Mouse (Mus musculus): Measurements from ENCODE around the gene Zbtb41. TPM values are rescaled to one million over a fixed set of nuclear protein-coding genes. Genes with fewer than 3 reads are reported as not detected.
A peak's percentile ranks its signal among the peaks of the same experiment; 100 is the strongest.
"Not testable (repeated sequence)": the region's sequence is repeated elsewhere in the genome, so short reads cannot be mapped to it uniquely, and the experiment has no call there.

Gene Zbtb41
- polyA plus RNA-seq, 1 experiment, result 2.0 TPM

DNA sequence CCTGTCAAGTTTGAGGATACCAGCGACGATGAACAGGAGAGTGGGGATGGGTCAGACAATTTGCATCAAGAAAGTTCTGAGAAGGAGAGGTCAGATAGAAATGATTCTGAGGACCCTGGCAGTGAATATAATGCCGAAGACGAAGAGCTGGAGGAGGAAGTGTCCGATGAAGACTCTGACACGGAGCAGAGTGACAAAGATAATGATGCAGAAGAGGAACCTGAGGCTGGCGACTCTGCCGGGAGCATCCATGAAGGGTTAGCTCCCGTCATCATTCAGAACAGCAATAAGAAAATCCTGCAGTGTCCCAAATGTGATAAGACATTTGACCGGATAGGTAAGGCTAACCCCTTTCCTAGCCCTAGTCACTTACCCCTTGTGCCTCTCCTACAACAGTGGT, 1.8 kb downstream of the Zbtb41 start:
- H3K79me2 ChIP-seq (ENCODE audit: control insufficient read depth, insufficient read depth), result peaks cover 47% of the 10 kb centered on the region
- TF ChIP-seq USF1 (IDR thresholded peaks at IDR 0.05; ENCODE audit: low read depth) (no peak), POLR2A (IDR thresholded peaks at IDR 0.05; ENCODE audit: insufficient read length, low read depth) (no peak), E2F4 (IDR thresholded peaks at IDR 0.05; ENCODE audit: insufficient read depth) (no peak), MYOD1 (IDR thresholded peaks at IDR 0.05; ENCODE audit: control insufficient read depth in 1 of 3, insufficient read length in 2 of 3, low read depth in 2 of 3) (no peak), CEBPB (IDR thresholded peaks at IDR 0.05; ENCODE audit: insufficient read depth, poor library complexity, severe bottlenecking) (no peak), TCF3 (IDR thresholded peaks at IDR 0.05; ENCODE audit: insufficient read length, low read depth) (no peak), POLR2AphosphoS2 (IDR thresholded peaks at IDR 0.05; ENCODE audit: insufficient read length, low read depth) (no peak), REST (IDR thresholded peaks at IDR 0.05; ENCODE audit: insufficient read depth, insufficient read length) (no peak), MAX (IDR thresholded peaks at IDR 0.05; ENCODE audit: low read depth) (no peak), TCF12 (IDR thresholded peaks at IDR 0.05; ENCODE audit: insufficient read depth, poor library complexity, severe bottlenecking) (no peak), SRF (IDR thresholded peaks at IDR 0.05; ENCODE audit: control insufficient read depth, insufficient read length, low read depth) (no peak), MYOG (IDR thresholded peaks at IDR 0.05; ENCODE audit: control insufficient read depth in 1 of 3, insufficient read depth in 1 of 3, insufficient read length in 2 of 3, low read depth in 2 of 3) (no peak)
- H3ac ChIP-seq (ENCODE audit: control insufficient read depth, insufficient read length), result no peak overlapping the region
- peak overlapping the region; percentile 98 for H3K4me2 ChIP-seq (ENCODE audit: low read depth)
- peaks cover 6% of the 10 kb centered on the region for H3K36me3 ChIP-seq (ENCODE audit: control insufficient read depth, insufficient read depth)
- no peaks in the 10 kb centered on the region for H3K27me3 ChIP-seq (ENCODE audit: control insufficient read depth, insufficient read depth, insufficient read length)
- peak overlapping the region; percentile 80 for H3K4me3 ChIP-seq

DNA sequence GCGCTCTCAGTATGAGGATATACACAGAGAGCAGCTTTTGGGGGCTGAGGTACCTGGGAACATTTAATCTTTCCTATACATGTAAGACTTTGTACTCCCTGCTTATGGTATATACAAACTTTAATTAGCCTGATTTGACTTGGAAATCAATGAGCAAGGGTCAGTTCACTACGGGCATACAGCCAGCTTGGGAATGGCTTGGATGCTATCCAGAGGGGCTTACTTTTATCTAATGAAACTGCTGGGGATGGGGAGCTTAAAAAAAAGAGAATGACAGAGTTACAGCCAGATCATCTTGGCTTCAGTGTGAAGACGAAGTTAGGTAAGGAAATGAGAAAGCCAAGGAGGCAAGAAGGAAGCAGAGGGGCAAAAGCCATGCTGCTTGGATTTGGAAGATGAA, 2.9 kb downstream of the Zbtb41 start:
- Histone ChIP-seq H3K27me3 (ENCODE audit: control insufficient read depth, insufficient read depth, insufficient read length) (no peaks in the 10 kb centered on the region), H3K36me3 (ENCODE audit: control insufficient read depth, insufficient read depth) (peaks cover 11% of the 10 kb centered on the region), H3K4me3 (peak overlapping the region; percentile 80), H3ac (ENCODE audit: control insufficient read depth, insufficient read length) (no peak overlapping the region), H3K4me2 (ENCODE audit: low read depth) (peak overlapping the region; percentile 98), H3K79me2 (ENCODE audit: control insufficient read depth, insufficient read depth) (peaks cover 47% of the 10 kb centered on the region)
- TF ChIP-seq MYOD1 (IDR thresholded peaks at IDR 0.05; ENCODE audit: control insufficient read depth in 1 of 3, insufficient read length in 2 of 3, low read depth in 2 of 3) (no peak), E2F4 (IDR thresholded peaks at IDR 0.05; ENCODE audit: insufficient read depth) (no peak), CEBPB (IDR thresholded peaks at IDR 0.05; ENCODE audit: insufficient read depth, poor library complexity, severe bottlenecking) (no peak), POLR2AphosphoS2 (IDR thresholded peaks at IDR 0.05; ENCODE audit: insufficient read length, low read depth) (no peak), TCF12 (IDR thresholded peaks at IDR 0.05; ENCODE audit: insufficient read depth, poor library complexity, severe bottlenecking) (no peak), MYOG (IDR thresholded peaks at IDR 0.05; ENCODE audit: control insufficient read depth in 1 of 3, insufficient read depth in 1 of 3, insufficient read length in 2 of 3, low read depth in 2 of 3) (no peak), SRF (IDR thresholded peaks at IDR 0.05; ENCODE audit: control insufficient read depth, insufficient read length, low read depth) (no peak), TCF3 (IDR thresholded peaks at IDR 0.05; ENCODE audit: insufficient read length, low read depth) (no peak), POLR2A (IDR thresholded peaks at IDR 0.05; ENCODE audit: insufficient read length, low read depth) (no peak)

DNA sequence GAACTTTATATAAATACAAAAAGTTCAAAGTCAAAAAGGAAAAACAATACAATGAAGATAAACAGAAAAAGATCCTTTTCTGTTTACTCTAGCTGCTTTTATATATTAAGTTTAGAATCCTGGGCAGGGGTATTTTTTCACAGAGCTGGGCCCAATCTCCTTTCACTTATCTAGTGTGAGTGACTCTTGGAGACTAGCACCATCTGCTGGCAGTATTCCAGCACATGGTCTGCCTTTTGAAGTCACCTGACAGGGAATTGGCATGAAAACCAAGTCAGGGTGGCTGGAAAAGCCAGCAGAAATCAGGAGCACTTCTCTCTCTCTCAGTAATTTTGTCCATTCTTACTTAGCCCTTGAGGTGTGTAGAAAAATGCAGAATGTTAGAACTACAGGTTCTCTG, 16.3 kb downstream of the Zbtb41 start:
- peaks cover 58% of the 10 kb centered on the region for H3K36me3 ChIP-seq (ENCODE audit: control insufficient read depth, insufficient read depth)

DNA sequence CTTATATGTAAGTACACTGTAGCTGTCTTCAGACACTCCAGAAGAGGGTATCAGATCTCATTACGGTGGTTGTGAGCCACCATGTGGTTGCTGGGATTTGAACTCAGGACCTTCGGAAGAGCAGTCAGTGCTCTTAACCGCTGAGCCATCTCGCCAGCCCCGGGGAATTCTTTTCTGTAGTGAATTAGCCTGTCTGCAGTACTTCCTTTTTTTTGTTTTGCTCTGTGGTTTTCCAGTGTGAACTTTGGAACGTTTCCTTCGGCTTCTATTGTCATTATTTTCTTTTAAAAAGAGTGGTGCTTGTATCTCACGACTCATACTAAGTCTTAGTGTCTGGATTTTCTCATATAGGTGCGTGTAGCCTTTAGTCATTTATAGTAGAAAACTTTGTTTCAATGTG, 21.0 kb downstream of the Zbtb41 start:
- peaks cover 61% of the 10 kb centered on the region for H3K36me3 ChIP-seq (ENCODE audit: control insufficient read depth, insufficient read depth)
- not testable (repeated sequence) for H3K4me3 ChIP-seq; H3ac ChIP-seq (ENCODE audit: control insufficient read depth, insufficient read length); H3K27me3 ChIP-seq (ENCODE audit: control insufficient read depth, insufficient read depth, insufficient read length); H3K79me2 ChIP-seq (ENCODE audit: control insufficient read depth, insufficient read depth); H3K4me2 ChIP-seq (ENCODE audit: low read depth)

More for the DNA sequence above, 16.3 kb downstream of the Zbtb41 start:
- Histone ChIP-seq H3K4me2 (ENCODE audit: low read depth) (no peak overlapping the region), H3K4me3 (no peak overlapping the region), H3ac (ENCODE audit: control insufficient read depth, insufficient read length) (no peak overlapping the region), H3K79me2 (ENCODE audit: control insufficient read depth, insufficient read depth) (peaks cover 4% of the 10 kb centered on the region), H3K27me3 (ENCODE audit: control insufficient read depth, insufficient read depth, insufficient read length) (no peaks in the 10 kb centered on the region)
- TF ChIP-seq MAX (IDR thresholded peaks at IDR 0.05; ENCODE audit: low read depth) (no peak), SRF (IDR thresholded peaks at IDR 0.05; ENCODE audit: control insufficient read depth, insufficient read length, low read depth) (no peak)

DNA sequence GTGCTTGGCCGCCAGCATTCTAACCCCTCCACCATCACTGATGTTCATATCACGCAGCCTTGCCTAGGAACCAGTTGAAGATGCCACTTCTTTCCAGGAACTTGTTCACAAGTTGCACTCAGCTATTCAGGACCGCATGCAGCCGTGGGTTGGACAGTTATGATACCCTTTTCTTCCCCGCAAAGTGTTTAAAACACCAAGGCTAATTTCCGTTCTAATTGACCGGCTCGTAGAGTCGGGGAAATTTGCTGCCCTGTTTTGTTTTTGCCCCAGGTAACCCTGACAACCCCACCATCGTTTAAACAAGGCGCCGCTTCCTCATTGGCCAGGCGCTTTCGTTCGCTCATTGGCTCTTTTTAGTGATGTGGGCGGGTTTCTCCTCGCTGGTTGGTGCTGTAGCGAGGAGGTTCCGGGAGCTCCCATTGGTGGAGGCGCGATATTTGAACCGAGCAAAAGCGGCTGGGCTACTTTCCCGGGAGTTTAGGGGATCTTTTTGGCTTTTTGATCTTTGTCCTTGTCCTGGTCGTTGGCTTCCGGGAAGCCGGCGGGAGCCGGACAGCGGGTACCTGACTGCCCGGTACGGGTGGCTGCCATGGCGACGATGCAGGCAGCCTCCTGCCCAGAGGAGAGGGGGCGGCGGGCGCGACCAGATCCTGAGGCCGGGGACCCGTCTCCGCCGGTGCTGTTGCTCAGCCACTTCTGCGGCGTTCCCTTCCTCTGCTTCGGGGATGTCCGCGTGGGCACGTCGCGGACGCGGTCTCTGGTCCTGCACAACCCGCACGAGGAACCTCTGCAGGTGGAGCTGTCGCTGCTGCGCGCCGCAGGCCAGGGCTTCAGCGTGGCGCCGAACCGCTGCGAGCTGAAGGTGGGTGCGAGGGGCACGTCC, 32.5 kb downstream of the Zbtb41 start, which contains the start of gene Aspm:
Gene Aspm (plus strand): TSS at position 433 of the 886 bp plus-strand sequence.
- H3K36me3 ChIP-seq (ENCODE audit: control insufficient read depth, insufficient read depth), result peaks cover 10% of the 10 kb centered on the region
- peaks cover 17% of the 10 kb centered on the region for H3K79me2 ChIP-seq (ENCODE audit: control insufficient read depth, insufficient read depth)
- no peaks in the 10 kb centered on the region for H3K27me3 ChIP-seq (ENCODE audit: control insufficient read depth, insufficient read depth, insufficient read length)
- peak within 1 kb of the TSS; percentile 9 for H3ac ChIP-seq (ENCODE audit: control insufficient read depth, insufficient read length)
- peak within 1 kb of the TSS; percentile 82 for H3K4me2 ChIP-seq (ENCODE audit: low read depth)
- H3K4me3 ChIP-seq, result peak within 1 kb of the TSS; percentile 65
- TF ChIP-seq POLR2A (IDR thresholded peaks at IDR 0.05; ENCODE audit: insufficient read length, low read depth) (peak; percentile 31), MYOG (IDR thresholded peaks at IDR 0.05; ENCODE audit: control insufficient read depth in 1 of 3, insufficient read depth in 1 of 3, insufficient read length in 2 of 3, low read depth in 2 of 3) (no peak), CEBPB (IDR thresholded peaks at IDR 0.05; ENCODE audit: insufficient read depth, poor library complexity, severe bottlenecking) (no peak), REST (IDR thresholded peaks at IDR 0.05; ENCODE audit: insufficient read depth, insufficient read length) (no peak), POLR2AphosphoS2 (IDR thresholded peaks at IDR 0.05; ENCODE audit: insufficient read length, low read depth) (peak; percentile 30), TCF3 (IDR thresholded peaks at IDR 0.05; ENCODE audit: insufficient read length, low read depth) (no peak), MAX (IDR thresholded peaks at IDR 0.05; ENCODE audit: low read depth) (no peak), TCF12 (IDR thresholded peaks at IDR 0.05; ENCODE audit: insufficient read depth, poor library complexity, severe bottlenecking) (no peak), SRF (IDR thresholded peaks at IDR 0.05; ENCODE audit: control insufficient read depth, insufficient read length, low read depth) (no peak), MYOD1 (IDR thresholded peaks at IDR 0.05; ENCODE audit: control insufficient read depth in 1 of 3, insufficient read length in 2 of 3, low read depth in 2 of 3) (no peak), USF1 (IDR thresholded peaks at IDR 0.05; ENCODE audit: low read depth) (no peak), E2F4 (IDR thresholded peaks at IDR 0.05; ENCODE audit: insufficient read depth) (peak; percentile 94)

Measured in myocyte (in vitro differentiated cells).